Mouse (Mus musculus) gastrocnemius, adult 2 months (tissue): Measurements from ENCODE around the gene Fam78b. TPM values are rescaled to one million over a fixed set of nuclear protein-coding genes. Genes with fewer than 3 reads are reported as not detected.

Source experiments
- DNase-seq: peaks from one replicate; pipeline ENCODE4 v3.0.0; 2022
- H3K27ac ChIP-seq: fragments of 200-600 bp; 2 replicates; pipeline ENCODE4 v1.8.1; 2022; ENCODE audit warnings: mild to moderate bottlenecking
- H3K4me3 ChIP-seq: fragments of 200-600 bp; 2 replicates; pipeline ENCODE4 v1.8.1; 2022; ENCODE audit warnings: mild to moderate bottlenecking, moderate library complexity
- CTCF ChIP-seq: fragments of 200-600 bp; IDR thresholded peaks from 2 replicates; pipeline ENCODE4 v1.8.1; 2022; ENCODE audit warnings: antibody characterized with exemption, mild to moderate bottlenecking, moderate library complexity
- intact Hi-C: fragments of 180-260 bp; cut with DNase I; formaldehyde crosslinking; loops from one replicate; pipeline ENCODE4 v1.15.1; 2025
- total RNA-seq, 2 experiments: library from RNA; stranded (reverse); gene quantifications; 2 replicates each; pipeline ENCODE4 v1.2.3; 2021

Gene Fam78b
- total RNA-seq, 2 experiments from 2014 or later = 2.6 to 3.4 TPM

GRCm38 (mm10) chr1:167007341-167007740 lies 6.1 kb downstream of the Fam78b start:
- no peak for DNase-seq
- no peak for TF ChIP-seq CTCF
- no peak overlapping the region for H3K27ac ChIP-seq
- H3K4me3 ChIP-seq = no peak overlapping the region
- intact Hi-C loops = loop anchor here (10.0 kb wide), 1 partner anchor 207 kb away; no protein-coding TSS in a partner anchor

GRCm38 (mm10) chr1:167010190-167010589 lies 9.0 kb downstream of the Fam78b start:
- intact Hi-C loops = no loop called here
- no peak for TF ChIP-seq CTCF
- Histone ChIP-seq H3K27ac (no peak overlapping the region), H3K4me3 (no peak overlapping the region)
- no peak for DNase-seq

- Histone ChIP-seq H3K4me3 (no peak overlapping the region), H3K27ac (no peak overlapping the region)
- TF ChIP-seq CTCF = no peak
- DNase-seq = peak; percentile 67
- intact Hi-C loops = no loop called here
Measured at GRCm38 (mm10) chr1:167011301-167011700, 10.1 kb downstream of the Fam78b start.

GRCm38 (mm10) chr1:167012616-167013015 lies 11.4 kb downstream of the Fam78b start:
- intact Hi-C loops = no loop called here
- no peak for DNase-seq
- no peak overlapping the region for H3K27ac ChIP-seq
- no peak overlapping the region for H3K4me3 ChIP-seq
- no peak for TF ChIP-seq CTCF

- peak; percentile 67 for DNase-seq
- H3K4me3 ChIP-seq = no peak overlapping the region
- no peak overlapping the region for H3K27ac ChIP-seq
- intact Hi-C loops = no loop called here
- TF ChIP-seq CTCF = no peak
Measured at GRCm38 (mm10) chr1:167013234-167013864, 12.1 kb downstream of the Fam78b start.

GRCm38 (mm10) chr1:167016269-167016668 lies 15.1 kb downstream of the Fam78b start:
- intact Hi-C loops = no loop called here
- DNase-seq = peak; percentile 81
- H3K4me3 ChIP-seq = no peak overlapping the region
- no peak for TF ChIP-seq CTCF
- no peak overlapping the region for H3K27ac ChIP-seq

- intact Hi-C loops = no loop called here
- H3K4me3 ChIP-seq = no peak overlapping the region
- TF ChIP-seq CTCF = no peak
- no peak overlapping the region for H3K27ac ChIP-seq
- no peak for DNase-seq
Measured at GRCm38 (mm10) chr1:167022001-167022424, 20.8 kb downstream of the Fam78b start.

GRCm38 (mm10) chr1:167022541-167023121 lies 21.4 kb downstream of the Fam78b start:
- intact Hi-C loops = no loop called here
- TF ChIP-seq CTCF = no peak
- no peak overlapping the region for H3K4me3 ChIP-seq
- DNase-seq = no peak
- no peak overlapping the region for H3K27ac ChIP-seq

GRCm38 (mm10) chr1:167023794-167024193 lies 22.6 kb downstream of the Fam78b start:
- Histone ChIP-seq H3K27ac (no peak overlapping the region), H3K4me3 (no peak overlapping the region)
- TF ChIP-seq CTCF = no peak
- intact Hi-C loops = no loop called here
- no peak for DNase-seq

GRCm38 (mm10) chr1:167024961-167025360 lies 23.7 kb downstream of the Fam78b start:
- no peak for TF ChIP-seq CTCF
- intact Hi-C loops = no loop called here
- no peak overlapping the region for H3K27ac ChIP-seq
- DNase-seq = no peak
- no peak overlapping the region for H3K4me3 ChIP-seq

GRCm38 (mm10) chr1:167032046-167032648 lies 30.9 kb downstream of the Fam78b start:
- no peak for DNase-seq
- intact Hi-C loops = loop anchor here (5.0 to 10.0 kb wide), 2 partner anchors 250 to 287 kb away; no protein-coding TSS in a partner anchor
- Histone ChIP-seq H3K4me3 (no peak overlapping the region), H3K27ac (no peak overlapping the region)
- no peak for TF ChIP-seq CTCF

- peak; percentile 65 for TF ChIP-seq CTCF
- no peak overlapping the region for H3K27ac ChIP-seq
- no peak for DNase-seq
- no peak overlapping the region for H3K4me3 ChIP-seq
- intact Hi-C loops = loop anchor here (5.0 to 10.0 kb wide), 2 partner anchors 252 to 290 kb away; no protein-coding TSS in a partner anchor
Measured at GRCm38 (mm10) chr1:167034435-167034834, 33.2 kb downstream of the Fam78b start.

- Histone ChIP-seq H3K4me3 (no peak overlapping the region), H3K27ac (no peak overlapping the region)
- DNase-seq = no peak
- TF ChIP-seq CTCF = no peak
- intact Hi-C loops = no loop called here
Measured at GRCm38 (mm10) chr1:167042558-167042957, 41.3 kb downstream of the Fam78b start.
